Mouse (Mus musculus): ENCODE data around the gene Rgs21. TPM values are rescaled to one million over a fixed set of nuclear protein-coding genes. Genes with fewer than 3 reads are reported as not detected.

Gene Rgs21
- polyA plus RNA-seq, 1 experiment from 2014 or later: not detected

DNA sequence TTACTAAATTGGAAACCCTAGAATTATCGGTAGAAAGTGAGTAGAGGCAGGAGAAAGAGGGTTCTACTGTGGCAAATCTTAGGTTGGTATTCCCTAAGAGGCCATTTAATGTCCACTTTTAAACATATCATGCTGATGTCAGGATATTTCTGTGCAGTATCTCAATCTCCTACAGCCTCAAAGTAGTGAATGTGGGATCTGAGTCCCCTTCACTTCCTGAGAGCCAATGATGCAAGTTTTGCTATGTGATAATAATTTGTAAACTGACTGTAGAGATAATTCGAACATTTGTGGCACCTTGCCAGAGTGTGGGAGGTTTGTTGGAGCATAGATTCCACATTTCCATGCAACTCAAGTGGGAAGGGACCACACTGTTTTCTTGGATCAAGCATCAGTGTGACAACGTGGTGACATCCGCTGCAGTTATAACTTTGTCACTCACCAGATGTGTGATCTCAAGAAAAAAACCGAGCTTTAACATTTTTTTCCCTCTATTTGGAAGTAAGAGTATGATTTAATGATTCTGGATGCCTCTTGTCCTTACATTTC is 49.5 kb downstream of the Rgs21 start:
- ATAC-seq (ENCODE audit: low read depth): no peak
- WGBS (ENCODE audit: insufficient replicate concordance): 54% methylated on average over 5 of the region's 5 CpGs
- Histone ChIP-seq H3K4me2 (ENCODE audit: low read depth, low read length) (no peak overlapping the region), H3K4me3 (ENCODE audit: low read depth, low read length) (no peak overlapping the region), H3K27ac (ENCODE audit: low read length) (no peak overlapping the region), H3K9me3 (replicated peaks; ENCODE audit: control insufficient read depth, low read length) (no peaks in the 10 kb centered on the region), H3K9ac (ENCODE audit: low read depth, low read length) (no peak overlapping the region), H3K4me1 (ENCODE audit: control insufficient read depth, low read depth, low read length) (no peaks in the 10 kb centered on the region), H3K27me3 (ENCODE audit: control insufficient read depth, insufficient read depth, low read depth, low read length) (no peaks in the 10 kb centered on the region), H3K36me3 (ENCODE audit: control insufficient read depth, insufficient read depth) (no peaks in the 10 kb centered on the region)

DNA sequence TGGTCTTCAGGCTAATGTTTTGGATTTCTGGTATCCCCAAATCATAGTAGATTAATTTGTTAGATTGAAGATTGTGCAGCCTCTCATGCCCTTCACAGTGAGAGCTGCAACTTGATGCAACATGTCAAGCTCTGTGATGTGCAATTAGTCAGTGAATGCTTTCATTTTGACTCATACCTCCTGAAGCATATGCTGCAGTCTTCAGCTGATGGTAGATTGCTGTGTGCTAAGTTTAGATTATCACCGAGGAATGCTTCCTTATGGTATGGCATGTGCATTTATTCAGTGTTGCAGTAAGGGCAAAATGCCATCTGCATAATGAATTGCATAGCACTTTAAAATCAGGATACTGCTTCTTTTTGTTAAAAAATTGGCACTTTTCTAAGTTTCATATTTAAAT is 65.2 kb downstream of the Rgs21 start:
- 41% methylated on average over 1 of the region's 1 CpGs for WGBS (ENCODE audit: insufficient replicate concordance)
- no peak overlapping the region for H3K9ac ChIP-seq (ENCODE audit: low read depth, low read length)
- no peak for ATAC-seq (ENCODE audit: low read depth)

DNA sequence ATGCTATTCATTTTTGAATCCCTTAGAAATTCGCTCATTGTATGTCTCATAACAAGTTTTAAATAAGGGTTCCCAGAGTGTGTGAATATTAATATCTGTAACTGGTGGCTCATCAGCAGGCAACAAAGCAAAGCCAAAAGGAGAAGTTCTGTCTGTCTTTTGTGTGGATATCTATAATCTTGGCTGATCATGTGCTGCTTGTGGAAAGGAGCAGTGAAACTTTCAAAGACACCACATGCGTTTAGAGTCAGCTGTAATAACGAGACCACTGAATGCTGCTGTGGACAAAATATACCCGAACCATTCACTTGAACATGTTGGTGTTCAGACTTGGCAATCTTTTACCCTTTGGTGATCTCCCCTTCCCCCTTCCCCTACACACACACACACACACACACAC is 67.0 kb downstream of the Rgs21 start:
- Histone ChIP-seq H3K9me3 (replicated peaks; ENCODE audit: control insufficient read depth, low read length) (no peaks in the 10 kb centered on the region), H3K4me1 (ENCODE audit: control insufficient read depth, low read depth, low read length) (no peaks in the 10 kb centered on the region), H3K9ac (ENCODE audit: low read depth, low read length) (no peak overlapping the region), H3K27ac (ENCODE audit: low read length) (no peak overlapping the region), H3K36me3 (ENCODE audit: control insufficient read depth, insufficient read depth) (no peaks in the 10 kb centered on the region), H3K4me3 (ENCODE audit: low read depth, low read length) (no peak overlapping the region), H3K27me3 (ENCODE audit: control insufficient read depth, insufficient read depth, low read depth, low read length) (no peaks in the 10 kb centered on the region), H3K4me2 (ENCODE audit: low read depth, low read length) (no peak overlapping the region)
- no peak for ATAC-seq (ENCODE audit: low read depth)
- 42% methylated on average over 4 of the region's 4 CpGs for WGBS (ENCODE audit: insufficient replicate concordance)

More for the DNA sequence above, 65.2 kb downstream of the Rgs21 start:
- Histone ChIP-seq H3K27ac (ENCODE audit: low read length) (no peak overlapping the region), H3K4me3 (ENCODE audit: low read depth, low read length) (no peak overlapping the region), H3K27me3 (ENCODE audit: control insufficient read depth, insufficient read depth, low read depth, low read length) (no peaks in the 10 kb centered on the region), H3K9me3 (replicated peaks; ENCODE audit: control insufficient read depth, low read length) (no peaks in the 10 kb centered on the region), H3K4me2 (ENCODE audit: low read depth, low read length) (no peak overlapping the region), H3K4me1 (ENCODE audit: control insufficient read depth, low read depth, low read length) (no peaks in the 10 kb centered on the region), H3K36me3 (ENCODE audit: control insufficient read depth, insufficient read depth) (no peaks in the 10 kb centered on the region)

DNA sequence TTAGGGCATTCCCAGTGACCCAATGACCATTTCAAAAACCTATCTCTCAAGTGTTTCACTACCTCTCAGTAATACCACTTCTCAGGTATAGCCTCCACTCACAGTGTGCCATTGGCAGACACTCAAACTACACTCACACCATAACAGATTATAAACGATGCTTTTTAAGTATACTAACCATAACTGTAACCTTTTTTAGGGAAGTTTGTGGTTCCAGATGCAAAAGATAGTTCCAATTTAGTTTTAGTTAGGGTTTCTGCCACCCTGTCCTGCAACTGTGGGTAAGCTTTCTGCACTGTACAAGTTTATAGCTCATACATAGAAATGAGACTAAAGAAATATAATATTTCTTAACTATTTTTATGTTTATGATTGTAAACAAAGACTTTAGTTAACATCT is 67.7 kb downstream of the Rgs21 start:
- WGBS (ENCODE audit: insufficient replicate concordance): 11% methylated on average over 1 of the region's 1 CpGs
- no peaks in the 10 kb centered on the region for H3K36me3 ChIP-seq (ENCODE audit: control insufficient read depth, insufficient read depth)
- no peak for ATAC-seq (ENCODE audit: low read depth)
- no peaks in the 10 kb centered on the region for H3K27me3 ChIP-seq (ENCODE audit: control insufficient read depth, insufficient read depth, low read depth, low read length)
- H3K4me3 ChIP-seq (ENCODE audit: low read depth, low read length): no peak overlapping the region
- H3K9me3 ChIP-seq (replicated peaks; ENCODE audit: control insufficient read depth, low read length): no peaks in the 10 kb centered on the region
- H3K4me1 ChIP-seq (ENCODE audit: control insufficient read depth, low read depth, low read length): no peaks in the 10 kb centered on the region
- no peak overlapping the region for H3K9ac ChIP-seq (ENCODE audit: low read depth, low read length)
- H3K4me2 ChIP-seq (ENCODE audit: low read depth, low read length): no peak overlapping the region
- H3K27ac ChIP-seq (ENCODE audit: low read length): no peak overlapping the region

DNA sequence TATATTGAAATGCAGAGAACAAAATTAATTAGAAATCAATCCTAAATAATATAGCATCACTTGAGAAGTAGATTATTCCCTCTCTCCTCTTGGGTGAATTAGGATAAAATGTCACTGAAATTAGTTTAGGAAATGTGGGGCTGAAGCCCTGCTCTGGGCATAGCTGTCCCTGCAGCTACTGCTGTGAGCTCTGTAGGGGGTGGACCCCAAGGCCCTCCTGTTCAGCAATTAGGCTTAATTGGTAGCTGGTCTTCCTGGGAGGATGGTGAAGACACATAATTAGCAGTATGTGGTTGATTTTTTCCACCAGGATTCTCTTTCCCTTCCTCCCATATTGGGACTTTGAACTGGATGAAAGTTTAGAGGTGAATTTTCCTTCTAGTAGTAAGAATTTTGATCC is 68.7 kb downstream of the Rgs21 start:
- no peaks in the 10 kb centered on the region for H3K9me3 ChIP-seq (replicated peaks; ENCODE audit: control insufficient read depth, low read length)
- no peaks in the 10 kb centered on the region for H3K27me3 ChIP-seq (ENCODE audit: control insufficient read depth, insufficient read depth, low read depth, low read length)
- no peak overlapping the region for H3K9ac ChIP-seq (ENCODE audit: low read depth, low read length)

DNA sequence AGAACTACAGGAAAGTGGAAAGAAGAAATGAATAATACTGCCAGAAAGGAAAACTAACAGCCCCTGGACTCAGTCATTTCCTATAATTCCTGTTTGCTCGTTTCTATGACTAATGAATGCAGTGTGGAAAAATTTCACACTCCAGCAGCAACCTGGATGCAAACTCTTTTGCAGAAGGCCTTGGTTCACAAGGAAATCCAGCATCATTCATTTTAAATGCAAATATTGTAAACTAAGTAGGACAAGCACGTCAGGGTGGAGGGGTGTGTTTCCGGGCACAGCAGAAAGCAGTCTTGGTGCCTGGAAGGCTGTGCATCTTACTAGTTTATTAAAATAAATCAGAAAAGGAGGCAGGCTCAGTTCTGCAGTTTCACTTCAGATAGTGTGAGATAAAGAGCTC is 69.4 kb downstream of the Rgs21 start:
- no peaks in the 10 kb centered on the region for H3K36me3 ChIP-seq (ENCODE audit: control insufficient read depth, insufficient read depth)
- no peak for ATAC-seq (ENCODE audit: low read depth)
- H3K4me2 ChIP-seq (ENCODE audit: low read depth, low read length): no peak overlapping the region
- H3K9ac ChIP-seq (ENCODE audit: low read depth, low read length): no peak overlapping the region
- no peaks in the 10 kb centered on the region for H3K9me3 ChIP-seq (replicated peaks; ENCODE audit: control insufficient read depth, low read length)
- 41% methylated on average over 3 of the region's 3 CpGs for WGBS (ENCODE audit: insufficient replicate concordance)
- no peaks in the 10 kb centered on the region for H3K4me1 ChIP-seq (ENCODE audit: control insufficient read depth, low read depth, low read length)
- no peak overlapping the region for H3K27ac ChIP-seq (ENCODE audit: low read length)
- H3K27me3 ChIP-seq (ENCODE audit: control insufficient read depth, insufficient read depth, low read depth, low read length): no peaks in the 10 kb centered on the region
- no peak overlapping the region for H3K4me3 ChIP-seq (ENCODE audit: low read depth, low read length)

More for the DNA sequence above, 68.7 kb downstream of the Rgs21 start:
- ATAC-seq (ENCODE audit: low read depth): no peak
- Histone ChIP-seq H3K4me3 (ENCODE audit: low read depth, low read length) (no peak overlapping the region), H3K36me3 (ENCODE audit: control insufficient read depth, insufficient read depth) (no peaks in the 10 kb centered on the region), H3K4me2 (ENCODE audit: low read depth, low read length) (no peak overlapping the region), H3K27ac (ENCODE audit: low read length) (no peak overlapping the region), H3K4me1 (ENCODE audit: control insufficient read depth, low read depth, low read length) (no peaks in the 10 kb centered on the region)

DNA sequence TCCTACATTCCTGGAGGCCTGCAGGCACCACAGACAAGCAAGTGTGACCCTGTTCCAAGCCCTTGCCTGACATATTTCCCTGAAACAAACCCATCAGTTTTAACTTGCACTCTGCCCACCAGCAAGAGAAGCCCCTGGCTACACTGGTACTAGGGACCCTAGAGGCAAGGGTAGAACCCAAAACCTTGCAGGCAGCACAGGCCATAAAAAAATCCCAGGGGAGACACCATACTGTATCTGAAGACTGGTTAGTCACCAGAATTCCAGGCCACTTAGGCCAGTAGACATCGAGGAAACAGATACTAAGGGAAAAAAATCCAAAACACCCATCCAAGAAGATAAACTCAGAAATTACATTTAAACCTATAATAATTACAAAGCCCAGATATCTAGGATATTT is 74.1 kb downstream of the Rgs21 start:
- H3K27me3 ChIP-seq (ENCODE audit: control insufficient read depth, insufficient read depth, low read depth, low read length): no peaks in the 10 kb centered on the region
- no peak for ATAC-seq (ENCODE audit: low read depth)
- no peaks in the 10 kb centered on the region for H3K36me3 ChIP-seq (ENCODE audit: control insufficient read depth, insufficient read depth)
- H3K4me3 ChIP-seq (ENCODE audit: low read depth, low read length): no peak overlapping the region
- no peaks in the 10 kb centered on the region for H3K4me1 ChIP-seq (ENCODE audit: control insufficient read depth, low read depth, low read length)
- H3K4me2 ChIP-seq (ENCODE audit: low read depth, low read length): no peak overlapping the region
- 67% methylated on average over 1 of the region's 1 CpGs for WGBS (ENCODE audit: insufficient replicate concordance)
- H3K9ac ChIP-seq (ENCODE audit: low read depth, low read length): no peak overlapping the region
- no peaks in the 10 kb centered on the region for H3K9me3 ChIP-seq (replicated peaks; ENCODE audit: control insufficient read depth, low read length)
- H3K27ac ChIP-seq (ENCODE audit: low read length): no peak overlapping the region

DNA sequence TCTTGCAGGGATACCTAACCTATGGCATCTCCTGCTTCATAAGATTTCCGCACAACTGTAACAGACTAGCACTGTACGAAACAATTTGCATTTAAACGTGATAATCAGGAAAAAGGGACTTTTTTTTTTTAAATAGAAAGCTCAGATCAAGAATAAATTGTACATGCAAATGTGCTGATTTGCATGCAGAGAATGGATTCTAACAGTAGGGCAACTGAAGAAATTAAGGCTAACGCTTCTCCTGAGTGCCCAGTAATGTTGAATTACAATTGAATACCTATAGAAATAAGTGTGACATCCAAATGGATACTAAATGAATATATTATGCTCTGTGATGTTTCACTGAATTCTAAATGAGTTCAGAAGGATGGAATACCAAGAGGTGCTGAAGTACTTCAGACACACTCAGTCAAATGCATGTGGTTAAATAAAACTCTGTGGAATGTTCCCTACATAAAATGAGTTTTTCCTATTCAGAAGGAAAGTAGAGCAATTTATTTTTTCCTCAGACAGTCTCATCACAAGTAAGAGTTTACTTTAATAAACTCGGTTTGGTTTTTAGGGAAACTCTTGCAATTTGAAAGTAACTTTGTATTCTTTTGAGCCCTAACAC is 79.1 kb downstream of the Rgs21 start:
- no peaks in the 10 kb centered on the region for H3K4me1 ChIP-seq (ENCODE audit: control insufficient read depth, low read depth, low read length)
- no peak for ATAC-seq (ENCODE audit: low read depth)
- H3K36me3 ChIP-seq (ENCODE audit: control insufficient read depth, insufficient read depth): no peaks in the 10 kb centered on the region
- no peak overlapping the region for H3K4me2 ChIP-seq (ENCODE audit: low read depth, low read length)
- no peaks in the 10 kb centered on the region for H3K9me3 ChIP-seq (replicated peaks; ENCODE audit: control insufficient read depth, low read length)
- H3K9ac ChIP-seq (ENCODE audit: low read depth, low read length): no peak overlapping the region
- H3K27ac ChIP-seq (ENCODE audit: low read length): no peak overlapping the region
- 57% methylated on average over 5 of the region's 5 CpGs for WGBS (ENCODE audit: insufficient replicate concordance)
- no peaks in the 10 kb centered on the region for H3K27me3 ChIP-seq (ENCODE audit: control insufficient read depth, insufficient read depth, low read depth, low read length)
- no peak overlapping the region for H3K4me3 ChIP-seq (ENCODE audit: low read depth, low read length)
